Mouse (Mus musculus): ENCODE data around the gene Zfp598.
A peak's percentile ranks its signal among the peaks of the same experiment; 100 is the strongest.
"Not testable (repeated sequence)": the region's sequence is repeated elsewhere in the genome, so short reads cannot be mapped to it uniquely, and the experiment has no call there.

Gene Zfp598

GRCm38 (mm10) chr17:24646381-24646780, 23.1 kb upstream of the Zfp598 start:
- no peak for DNase-seq (ENCODE audit: low spot score)

- DNase-seq (ENCODE audit: low spot score), result no peak
Observed at GRCm38 (mm10) chr17:24647493-24647892, 22.0 kb upstream of the Zfp598 start.

GRCm38 (mm10) chr17:24648731-24649377, 20.6 kb upstream of the Zfp598 start:
- DNase-seq (ENCODE audit: low spot score), result no peak

- peak; percentile 46 for DNase-seq (ENCODE audit: low spot score)
Observed at GRCm38 (mm10) chr17:24649581-24650069, 19.9 kb upstream of the Zfp598 start.

- DNase-seq (ENCODE audit: low spot score), result peak; percentile 67
Observed at GRCm38 (mm10) chr17:24650070-24650616, 19.3 kb upstream of the Zfp598 start, which contains the start of gene Slc9a3r2. Slc9a3r2 (minus strand) TSS chr17:24650327.

GRCm38 (mm10) chr17:24650766-24651165, 18.7 kb upstream of the Zfp598 start:
- DNase-seq (ENCODE audit: low spot score), result no peak

- no peak for DNase-seq (ENCODE audit: low spot score)
Observed at GRCm38 (mm10) chr17:24651835-24652234, 17.7 kb upstream of the Zfp598 start.

- no peak for DNase-seq (ENCODE audit: low spot score)
Observed at GRCm38 (mm10) chr17:24653967-24654710, 15.3 kb upstream of the Zfp598 start.

- no peak for DNase-seq (ENCODE audit: low spot score)
Observed at GRCm38 (mm10) chr17:24654969-24655368, 14.5 kb upstream of the Zfp598 start.

- peak; percentile 49 for DNase-seq (ENCODE audit: low spot score)
Observed at GRCm38 (mm10) chr17:24658017-24658758, 11.3 kb upstream of the Zfp598 start, which contains the start of gene Npw. Npw (minus strand) TSS chr17:24658457.

GRCm38 (mm10) chr17:24667011-24667410, 2.5 kb upstream of the Zfp598 start:
- not testable (repeated sequence) for DNase-seq (ENCODE audit: low spot score)

GRCm38 (mm10) chr17:24667416-24667815, 2.1 kb upstream of the Zfp598 start:
- DNase-seq (ENCODE audit: low spot score), result peak; percentile 76

GRCm38 (mm10) chr17:24669214-24669544, 308 bp upstream of the Zfp598 start:
- DNase-seq (ENCODE audit: low spot score), result not testable (repeated sequence)

- DNase-seq (ENCODE audit: low spot score), result peak; percentile 25
Observed at GRCm38 (mm10) chr17:24670246-24670844, 858 bp downstream of the Zfp598 start.

GRCm38 (mm10) chr17:24671346-24671745, 1.9 kb downstream of the Zfp598 start:
- no peak for DNase-seq (ENCODE audit: low spot score)

- DNase-seq (ENCODE audit: low spot score), result no peak
Observed at GRCm38 (mm10) chr17:24672141-24672540, 2.7 kb downstream of the Zfp598 start.

GRCm38 (mm10) chr17:24674277-24674676, 4.8 kb downstream of the Zfp598 start:
- DNase-seq (ENCODE audit: low spot score), result no peak

- DNase-seq (ENCODE audit: low spot score), result peak; percentile 86
Observed at GRCm38 (mm10) chr17:24676187-24676586, 6.7 kb downstream of the Zfp598 start.

- no peak for DNase-seq (ENCODE audit: low spot score)
Observed at GRCm38 (mm10) chr17:24676877-24677276, 7.4 kb downstream of the Zfp598 start.

GRCm38 (mm10) chr17:24677500-24678080, 8.1 kb downstream of the Zfp598 start:
- no peak for DNase-seq (ENCODE audit: low spot score)

GRCm38 (mm10) chr17:24686514-24686913, 17.0 kb downstream of the Zfp598 start:
- DNase-seq (ENCODE audit: low spot score), result no peak

Measured in retina, embryonic 14.5 days (tissue).